ENCODE assay signal across 22 mouse cellular contexts in genomic region chr3:148898535-148899250, GRCm38 (mm10).
A peak's percentile ranks its signal among the peaks of the same experiment; 100 is the strongest.
DNase-seq lines count a peak whose midpoint lies in the region; ATAC-seq and TF ChIP-seq lines count a peak whose summit lies in the region.
"Had no signal": no experiment of that assay in that cellular context is flagged by ENCODE, and none has a peak within 500 bp of the region (broad histone marks: within the 10 kb centered on the region; RNA-seq: fewer than 3 reads in every experiment).

No protein-coding gene starts in this region.

- 0 out of 2 replicates have a peak, but pooled peaks have one; percentile 3 for ATAC-seq in liver, embryonic 16.5 days (ENCODE audit: low read depth)
- no peak for ATAC-seq in liver, embryonic 11.5 days (replicated peaks; ENCODE audit: low FRiP score)
- ATAC-seq in midbrain, postnatal 0 days (ENCODE audit: low FRiP score): no peak
- ATAC-seq: forebrain, embryonic 13.5 days; hindbrain, embryonic 16.5 days; midbrain, embryonic 16.5 days had no signal

- H3K9me3 ChIP-seq in liver, embryonic 16.5 days (replicated peaks; ENCODE audit: control insufficient read depth, low read length): no peaks in the 10 kb centered on the region
- H3K9me3 ChIP-seq in liver, embryonic 11.5 days (ENCODE audit: control insufficient read depth, low read length): no peaks in the 10 kb centered on the region
- no peaks in the 10 kb centered on the region for H3K9me3 ChIP-seq in midbrain, postnatal 0 days (ENCODE audit: low read length)
- H3K9me3 ChIP-seq: forebrain, embryonic 13.5 days; hindbrain, embryonic 10.5 days; liver, embryonic 15.5 days; midbrain, embryonic 10.5 days had no signal

- no peak for TF ChIP-seq EP300 in heart, adult 2 months (IDR thresholded peaks at IDR 0.05; ENCODE audit: insufficient read depth, low read depth, low read length)

- H3K4me2 ChIP-seq in liver, embryonic 16.5 days (ENCODE audit: low read depth, low read length): no peak overlapping the region
- no peak overlapping the region for H3K4me2 ChIP-seq in liver, embryonic 11.5 days
- H3K4me2 ChIP-seq in midbrain, postnatal 0 days (ENCODE audit: low read depth, low read length, poor library complexity, severe bottlenecking): no peak overlapping the region
- H3K4me2 ChIP-seq: forebrain, embryonic 13.5 days; heart, embryonic 11.5 days; liver, embryonic 15.5 days had no signal

- no peak for DNase-seq in heart, adult 2 months
- DNase-seq in heart, adult 11 months: no peak
- DNase-seq in liver, embryonic 11.5 days (ENCODE audit: low spot score): no peak
- DNase-seq in midbrain, postnatal 0 days (ENCODE audit: low spot score): no peak
- no peak for DNase-seq in embryo, embryonic 9.5 days (ENCODE audit: extremely low spot score)
- DNase-seq: cerebellum, adult 11-12 months; cerebellum, postnatal 25 days; embryo, embryonic 11 days; kidney, adult 9 months; kidney, postnatal 4 days; thymus, postnatal 4 days had no signal

- no peak for TF ChIP-seq CTCF in heart, adult 2 months (IDR thresholded peaks at IDR 0.05)
- no peak for TF ChIP-seq CTCF in small intestine, adult 2 months (IDR thresholded peaks at IDR 0.05; ENCODE audit: extremely low read depth, insufficient read length, insufficient replicate concordance, low read depth, low read length)
- TF ChIP-seq CTCF in midbrain, postnatal 0 days (IDR thresholded peaks at IDR 0.05): no peak

- intact Hi-C loops in heart, adult 2 months (cut with DNase I): no loop called here

- no peak overlapping the region for H3K9ac ChIP-seq in heart, adult 2 months (ENCODE audit: low read depth, low read length)
- no peak overlapping the region for H3K9ac ChIP-seq in liver, embryonic 16.5 days (ENCODE audit: low read depth, low read length)
- H3K9ac ChIP-seq in liver, embryonic 11.5 days (ENCODE audit: low read depth, low read length): no peak overlapping the region
- H3K9ac ChIP-seq in midbrain, postnatal 0 days (replicated peaks; ENCODE audit: low read length, poor library complexity, severe bottlenecking): no peak overlapping the region
- H3K9ac ChIP-seq: forebrain, embryonic 13.5 days; liver, embryonic 15.5 days had no signal

- H3K27me3 ChIP-seq in heart, adult 2 months (ENCODE audit: control insufficient read depth, insufficient read depth, low read length): no peaks in the 10 kb centered on the region
- no peaks in the 10 kb centered on the region for H3K27me3 ChIP-seq in liver, embryonic 16.5 days (ENCODE audit: control insufficient read depth, insufficient read depth, low read depth, low read length)
- H3K27me3 ChIP-seq in liver, embryonic 11.5 days (replicated peaks; ENCODE audit: control insufficient read depth, insufficient read depth, low read length): no peaks in the 10 kb centered on the region
- no peaks in the 10 kb centered on the region for H3K27me3 ChIP-seq in small intestine, adult 2 months (ENCODE audit: control insufficient read depth, insufficient read depth, low read length)
- no peaks in the 10 kb centered on the region for H3K27me3 ChIP-seq in midbrain, postnatal 0 days (ENCODE audit: insufficient read depth, low read length)
- H3K27me3 ChIP-seq: forebrain, embryonic 13.5 days; liver, embryonic 15.5 days had no signal

- no peak overlapping the region for H3K4me3 ChIP-seq in heart, adult 2 months
- no peak overlapping the region for H3K4me3 ChIP-seq in liver, embryonic 16.5 days (ENCODE audit: low read depth, low read length)
- H3K4me3 ChIP-seq in liver, embryonic 11.5 days (ENCODE audit: low read depth, low read length): no peak overlapping the region
- H3K4me3 ChIP-seq in small intestine, adult 2 months (ENCODE audit: low read depth, low read length): no peak overlapping the region
- no peak overlapping the region for H3K4me3 ChIP-seq in midbrain, postnatal 0 days (ENCODE audit: low read depth, low read length)
- H3K4me3 ChIP-seq: forebrain, embryonic 13.5 days; hindbrain, embryonic 10.5 days; left cerebral cortex, adult 2 months; liver, embryonic 15.5 days; midbrain, embryonic 10.5 days had no signal

- TF ChIP-seq POLR2A in heart, adult 2 months (IDR thresholded peaks at IDR 0.05; ENCODE audit: insufficient read depth, low read depth, low read length): no peak
- TF ChIP-seq POLR2A in small intestine, adult 2 months (IDR thresholded peaks at IDR 0.05; ENCODE audit: low read depth, low read length): no peak

- WGBS in heart, adult 2 months: 74% methylated on average over 8 of the region's 8 CpGs
- WGBS in liver, embryonic 16.5 days (ENCODE audit: insufficient replicate concordance): 61% methylated on average over 8 of the region's 8 CpGs
- 72% methylated on average over 8 of the region's 8 CpGs for WGBS in liver, embryonic 11.5 days
- 30% methylated on average over 8 of the region's 8 CpGs for WGBS in small intestine, adult 2 months
- 80% methylated on average over 8 of the region's 8 CpGs for WGBS in midbrain, postnatal 0 days

- peak overlapping the region; percentile 59 for H3K27ac ChIP-seq in heart, adult 2 months
- H3K27ac ChIP-seq in liver, embryonic 16.5 days (ENCODE audit: low read length): no peak overlapping the region
- no peak overlapping the region for H3K27ac ChIP-seq in liver, embryonic 11.5 days (ENCODE audit: low read depth, low read length)
- H3K27ac ChIP-seq in small intestine, adult 2 months (ENCODE audit: insufficient read depth, low read depth, low read length): peak overlapping the region; percentile 26
- no peak overlapping the region for H3K27ac ChIP-seq in midbrain, postnatal 0 days (ENCODE audit: low read depth, low read length)
- H3K27ac ChIP-seq: forebrain, embryonic 13.5 days; hindbrain, embryonic 10.5 days; left cerebral cortex, adult 2 months; liver, embryonic 15.5 days; macrophage; midbrain, embryonic 10.5 days had no signal

- H3K36me3 ChIP-seq in heart, adult 2 months (ENCODE audit: control insufficient read depth, insufficient read depth, low read length): peaks cover 23% of the 10 kb centered on the region
- no peaks in the 10 kb centered on the region for H3K36me3 ChIP-seq in liver, embryonic 16.5 days (ENCODE audit: control insufficient read depth, insufficient read depth)
- H3K36me3 ChIP-seq in liver, embryonic 11.5 days (ENCODE audit: control insufficient read depth, insufficient read depth, low read length): no peaks in the 10 kb centered on the region
- H3K36me3 ChIP-seq in small intestine, adult 2 months (ENCODE audit: control insufficient read depth, insufficient read depth, low read length): no peaks in the 10 kb centered on the region
- no peaks in the 10 kb centered on the region for H3K36me3 ChIP-seq in midbrain, postnatal 0 days (ENCODE audit: insufficient read depth, low read length)
- H3K36me3 ChIP-seq: liver, embryonic 15.5 days had no signal

- peaks cover 9% of the 10 kb centered on the region for H3K79me2 ChIP-seq in heart, adult 2 months (replicated peaks; ENCODE audit: control insufficient read depth, insufficient read depth, low read length)

- peaks cover 30% of the 10 kb centered on the region for H3K4me1 ChIP-seq in heart, adult 2 months (ENCODE audit: control insufficient read depth, insufficient read depth, low read length)
- no peaks in the 10 kb centered on the region; the same call in 1 of the 2 replicates for H3K4me1 ChIP-seq in liver, embryonic 16.5 days (ENCODE audit: control insufficient read depth, low read depth, low read length)
- H3K4me1 ChIP-seq in liver, embryonic 11.5 days (replicated peaks; ENCODE audit: control insufficient read depth, insufficient read depth, low read length): peaks cover 6% of the 10 kb centered on the region
- H3K4me1 ChIP-seq in small intestine, adult 2 months (ENCODE audit: control insufficient read depth, insufficient read depth, insufficient read length, low read length): peaks cover 14% of the 10 kb centered on the region; the same call in 1 of the 2 replicates
- no peaks in the 10 kb centered on the region; the same call in 1 of the 2 replicates for H3K4me1 ChIP-seq in midbrain, postnatal 0 days (ENCODE audit: insufficient read depth, low read length)
- H3K4me1 ChIP-seq: liver, embryonic 15.5 days had no signal

Comparison
In these comparisons a context has a peak if more than half of its experiments do, and no peak if none do; other contexts are left out.
1. H3K27ac ChIP-seq: peak in heart, adult 2 months (single experiment) and small intestine, adult 2 months (single experiment); none in liver, embryonic 16.5 days (single experiment), liver, embryonic 11.5 days (single experiment) and midbrain, postnatal 0 days (single experiment).